In genomic region chr8:115466553-115466952, GRCm38 (mm10) we compare ENCODE assay signal across 9 mouse cellular contexts.
DNase-seq lines count a peak whose midpoint lies in the region; ATAC-seq and TF ChIP-seq lines count a peak whose summit lies in the region.
"Had no signal": no experiment of that assay in that cellular context is flagged by ENCODE, and none has a peak within 500 bp of the region (broad histone marks: within the 10 kb centered on the region; RNA-seq: fewer than 3 reads in every experiment).

No protein-coding gene starts in this region.

- WGBS in hindbrain, postnatal 0 days: 22% methylated on average over 9 of the region's 9 CpGs
- 54% methylated on average over 9 of the region's 9 CpGs for WGBS in hindbrain, embryonic 10.5 days
- 22% methylated on average over 9 of the region's 9 CpGs for WGBS in forebrain, embryonic 12.5 days

- no peaks in the 10 kb centered on the region for H3K27me3 ChIP-seq in hindbrain, postnatal 0 days (ENCODE audit: insufficient read depth, low read length)
- H3K27me3 ChIP-seq in hindbrain, embryonic 10.5 days (ENCODE audit: insufficient read depth, poor library complexity, severe bottlenecking): no peaks in the 10 kb centered on the region
- H3K27me3 ChIP-seq in forebrain, embryonic 12.5 days: 0 out of 2 replicates have a peak, but pooled peaks cover 7% of the 10 kb centered on the region
- H3K27me3 ChIP-seq: liver, embryonic 15.5 days had no signal

- no peak overlapping the region for H3K27ac ChIP-seq in hindbrain, postnatal 0 days
- H3K27ac ChIP-seq in hindbrain, embryonic 10.5 days: no peak overlapping the region
- 0 out of 2 replicates have a peak overlapping the region, but pooled peaks have one; percentile 46 for H3K27ac ChIP-seq in forebrain, embryonic 12.5 days
- H3K27ac ChIP-seq: liver, embryonic 15.5 days had no signal

- peak overlapping the region; percentile 30 for H3K4me2 ChIP-seq in hindbrain, postnatal 0 days (ENCODE audit: low read depth, low read length)
- H3K4me2 ChIP-seq in forebrain, embryonic 12.5 days: peak overlapping the region; percentile 13; the same call in 1 of the 2 replicates
- H3K4me2 ChIP-seq: liver, embryonic 15.5 days had no signal

- H3K4me1 ChIP-seq in hindbrain, postnatal 0 days (ENCODE audit: insufficient read depth, low read length): peaks cover 4% of the 10 kb centered on the region; the same call in 1 of the 2 replicates
- peaks cover 12% of the 10 kb centered on the region for H3K4me1 ChIP-seq in hindbrain, embryonic 10.5 days (replicated peaks)
- H3K4me1 ChIP-seq in forebrain, embryonic 12.5 days: peaks cover 16% of the 10 kb centered on the region
- H3K4me1 ChIP-seq: liver, embryonic 15.5 days had no signal

- H3K9ac ChIP-seq in hindbrain, postnatal 0 days (replicated peaks; ENCODE audit: low read length): no peak overlapping the region
- no peak overlapping the region for H3K9ac ChIP-seq in forebrain, embryonic 12.5 days
- H3K9ac ChIP-seq: liver, embryonic 15.5 days had no signal

- no peaks in the 10 kb centered on the region for H3K36me3 ChIP-seq in hindbrain, postnatal 0 days (ENCODE audit: insufficient read depth, low read length)
- no peaks in the 10 kb centered on the region for H3K36me3 ChIP-seq in hindbrain, embryonic 10.5 days
- H3K36me3 ChIP-seq in forebrain, embryonic 12.5 days (replicated peaks): no peaks in the 10 kb centered on the region
- H3K36me3 ChIP-seq: liver, embryonic 15.5 days had no signal

- 0 out of 2 replicates have a peak, but pooled peaks have one; percentile 43 for ATAC-seq in hindbrain, postnatal 0 days
- peak; percentile 60; the same call in 1 of the 2 replicates for ATAC-seq in forebrain, embryonic 12.5 days (ENCODE audit: low FRiP score)
- ATAC-seq in monocyte, adult 5-6 weeks (replicated peaks; ENCODE audit: insufficient number of reproducible peaks, low FRiP score, low TSS enrichment, poor library complexity, severe bottlenecking): no peak
- ATAC-seq in inflammation-experienced regulatory T-cells, adult 6 months: no peak

- no peaks in the 10 kb centered on the region for H3K9me3 ChIP-seq in hindbrain, postnatal 0 days (ENCODE audit: low read length)
- no peaks in the 10 kb centered on the region for H3K9me3 ChIP-seq in hindbrain, embryonic 10.5 days
- no peaks in the 10 kb centered on the region for H3K9me3 ChIP-seq in forebrain, embryonic 12.5 days
- H3K9me3 ChIP-seq: liver, embryonic 15.5 days had no signal

- no peak for TF ChIP-seq CTCF in hindbrain, postnatal 0 days (IDR thresholded peaks at IDR 0.05; ENCODE audit: low read depth)

- DNase-seq in adrenal gland, adult 2 months: peak; percentile 17
- DNase-seq in adrenal gland, postnatal 25 days: no peak
- DNase-seq in hindbrain, postnatal 0 days (ENCODE audit: low spot score): peak; percentile 75
- no peak for DNase-seq in hindbrain, embryonic 10.5 days (ENCODE audit: low spot score)
- DNase-seq in left cerebral cortex, postnatal 4 days: peak; percentile 51

- intact Hi-C loops in left cerebral cortex, postnatal 4 days (cut with DNase I): no loop called here

- no peak overlapping the region for H3K4me3 ChIP-seq in hindbrain, postnatal 0 days (ENCODE audit: low read length)
- H3K4me3 ChIP-seq in hindbrain, embryonic 10.5 days: no peak overlapping the region
- no peak overlapping the region for H3K4me3 ChIP-seq in forebrain, embryonic 12.5 days (replicated peaks)
- H3K4me3 ChIP-seq: liver, embryonic 15.5 days had no signal

Comparison
In these comparisons a context has a peak if more than half of its experiments do, and no peak if none do; other contexts are left out.
1. DNase-seq: peak in adrenal gland, adult 2 months (single experiment), hindbrain, postnatal 0 days (single experiment) and left cerebral cortex, postnatal 4 days (single experiment); none in adrenal gland, postnatal 25 days (single experiment) and hindbrain, embryonic 10.5 days (single experiment).
2. ATAC-seq: peak in hindbrain, postnatal 0 days (single experiment) and forebrain, embryonic 12.5 days (single experiment); none in monocyte, adult 5-6 weeks (single experiment) and inflammation-experienced regulatory T-cells, adult 6 months (single experiment).